Mouse (Mus musculus) olfactory bulb, adult 2 months (tissue): Measurements from ENCODE around the gene Gsap.

Experiments
- CTCF ChIP-seq: fragments of 200-500 bp; IDR thresholded peaks from 2 replicates; pipeline ENCODE4 v1.5.1; 2012; ENCODE audit warnings: low read depth, mild to moderate bottlenecking, low read length, moderate library complexity; ENCODE audit not compliant: insufficient read depth
- POLR2A ChIP-seq: fragments of 200-500 bp; IDR thresholded peaks from 2 replicates; pipeline ENCODE4 v1.6.1; 2012; ENCODE audit warnings: mild to moderate bottlenecking, low read depth, low read length, moderate library complexity; ENCODE audit not compliant: insufficient read depth

DNA sequence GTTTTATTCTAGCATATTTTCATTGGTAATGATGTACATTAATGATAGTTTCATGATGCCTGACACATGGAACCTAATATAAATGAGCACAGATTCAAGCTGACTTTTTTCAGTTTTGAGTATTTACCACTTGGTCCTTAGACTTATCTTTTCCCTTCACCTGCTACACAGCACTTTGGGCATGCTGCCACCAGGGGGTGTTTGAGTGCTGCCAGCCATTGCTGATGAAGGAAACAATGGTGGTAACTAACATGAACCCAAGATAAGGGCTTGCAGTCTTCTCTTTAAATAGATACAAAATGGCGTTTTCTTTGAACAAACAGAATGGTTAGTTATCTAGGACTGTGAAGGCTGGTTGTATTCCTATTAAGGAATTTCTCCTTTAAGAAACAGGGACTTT is 140.4 kb downstream of the Gsap start:
- no peak for TF ChIP-seq CTCF
- no peak for TF ChIP-seq POLR2A
